Mouse (Mus musculus): ENCODE data around the gene Shroom3. TPM values are rescaled to one million over a fixed set of nuclear protein-coding genes. Genes with fewer than 3 reads are reported as not detected.

Shroom3 gene
- polyA plus RNA-seq, 1 experiment, result not detected

GRCm38 (mm10) chr5:92893711-92894110 lies 210.5 kb downstream of the Shroom3 start:
- Histone ChIP-seq H3K4me1 (ENCODE audit: control insufficient read depth, insufficient read depth, low read length) (no peaks in the 10 kb centered on the region), H3K4me3 (ENCODE audit: insufficient read depth, low read length) (no peak overlapping the region), H3K27ac (ENCODE audit: insufficient read depth, low read depth, low read length) (no peak overlapping the region)
- TF ChIP-seq CTCF (IDR thresholded peaks at IDR 0.05; ENCODE audit: low read depth, low read length), result no peak
- no peak for TF ChIP-seq POLR2A (IDR thresholded peaks at IDR 0.05; ENCODE audit: borderline replicate concordance, low read depth, low read length)

GRCm38 (mm10) chr5:92895877-92896276 lies 212.6 kb downstream of the Shroom3 start:
- Histone ChIP-seq H3K4me1 (ENCODE audit: control insufficient read depth, insufficient read depth, low read length) (no peaks in the 10 kb centered on the region), H3K27ac (ENCODE audit: insufficient read depth, low read depth, low read length) (no peak overlapping the region), H3K4me3 (ENCODE audit: insufficient read depth, low read length) (no peak overlapping the region)
- no peak for TF ChIP-seq CTCF (IDR thresholded peaks at IDR 0.05; ENCODE audit: low read depth, low read length)
- TF ChIP-seq POLR2A (IDR thresholded peaks at IDR 0.05; ENCODE audit: borderline replicate concordance, low read depth, low read length), result no peak

GRCm38 (mm10) chr5:92896725-92897280 lies 213.6 kb downstream of the Shroom3 start:
- Histone ChIP-seq H3K4me1 (ENCODE audit: control insufficient read depth, insufficient read depth, low read length) (no peaks in the 10 kb centered on the region), H3K27ac (ENCODE audit: insufficient read depth, low read depth, low read length) (no peak overlapping the region), H3K4me3 (ENCODE audit: insufficient read depth, low read length) (no peak overlapping the region)
- TF ChIP-seq CTCF (IDR thresholded peaks at IDR 0.05; ENCODE audit: low read depth, low read length), result no peak
- TF ChIP-seq POLR2A (IDR thresholded peaks at IDR 0.05; ENCODE audit: borderline replicate concordance, low read depth, low read length), result no peak

- no peaks in the 10 kb centered on the region for H3K4me1 ChIP-seq (ENCODE audit: control insufficient read depth, insufficient read depth, low read length)
- peak overlapping the region; percentile 45 for H3K4me3 ChIP-seq (ENCODE audit: insufficient read depth, low read length)
- TF ChIP-seq POLR2A (IDR thresholded peaks at IDR 0.05; ENCODE audit: borderline replicate concordance, low read depth, low read length), result no peak
- TF ChIP-seq CTCF (IDR thresholded peaks at IDR 0.05; ENCODE audit: low read depth, low read length), result no peak
- H3K27ac ChIP-seq (ENCODE audit: insufficient read depth, low read depth, low read length), result no peak overlapping the region
Measured at GRCm38 (mm10) chr5:92897766-92898745, 214.8 kb downstream of the Shroom3 start.

GRCm38 (mm10) chr5:92900470-92900869 lies 217.2 kb downstream of the Shroom3 start:
- TF ChIP-seq CTCF (IDR thresholded peaks at IDR 0.05; ENCODE audit: low read depth, low read length), result no peak
- TF ChIP-seq POLR2A (IDR thresholded peaks at IDR 0.05; ENCODE audit: borderline replicate concordance, low read depth, low read length), result no peak
- Histone ChIP-seq H3K27ac (ENCODE audit: insufficient read depth, low read depth, low read length) (no peak overlapping the region), H3K4me3 (ENCODE audit: insufficient read depth, low read length) (no peak overlapping the region), H3K4me1 (ENCODE audit: control insufficient read depth, insufficient read depth, low read length) (no peaks in the 10 kb centered on the region)

GRCm38 (mm10) chr5:92901870-92902269 lies 218.6 kb downstream of the Shroom3 start:
- no peak for TF ChIP-seq POLR2A (IDR thresholded peaks at IDR 0.05; ENCODE audit: borderline replicate concordance, low read depth, low read length)
- TF ChIP-seq CTCF (IDR thresholded peaks at IDR 0.05; ENCODE audit: low read depth, low read length), result no peak

GRCm38 (mm10) chr5:92905146-92905545 lies 221.9 kb downstream of the Shroom3 start:
- Histone ChIP-seq H3K4me1 (ENCODE audit: control insufficient read depth, insufficient read depth, low read length) (no peaks in the 10 kb centered on the region), H3K4me3 (ENCODE audit: insufficient read depth, low read length) (no peak overlapping the region), H3K27ac (ENCODE audit: insufficient read depth, low read depth, low read length) (no peak overlapping the region)
- TF ChIP-seq POLR2A (IDR thresholded peaks at IDR 0.05; ENCODE audit: borderline replicate concordance, low read depth, low read length) (no peak), CTCF (IDR thresholded peaks at IDR 0.05; ENCODE audit: low read depth, low read length) (no peak)

More at GRCm38 (mm10) chr5:92901870-92902269, 218.6 kb downstream of the Shroom3 start:
- no peaks in the 10 kb centered on the region for H3K4me1 ChIP-seq (ENCODE audit: control insufficient read depth, insufficient read depth, low read length)
- H3K4me3 ChIP-seq (ENCODE audit: insufficient read depth, low read length), result no peak overlapping the region
- H3K27ac ChIP-seq (ENCODE audit: insufficient read depth, low read depth, low read length), result no peak overlapping the region

- Histone ChIP-seq H3K4me3 (ENCODE audit: insufficient read depth, low read length) (no peak overlapping the region), H3K27ac (ENCODE audit: insufficient read depth, low read depth, low read length) (no peak overlapping the region), H3K4me1 (ENCODE audit: control insufficient read depth, insufficient read depth, low read length) (no peaks in the 10 kb centered on the region)
- TF ChIP-seq CTCF (IDR thresholded peaks at IDR 0.05; ENCODE audit: low read depth, low read length) (no peak), POLR2A (IDR thresholded peaks at IDR 0.05; ENCODE audit: borderline replicate concordance, low read depth, low read length) (no peak)
Measured at GRCm38 (mm10) chr5:92905594-92906008, 222.4 kb downstream of the Shroom3 start.

- no peaks in the 10 kb centered on the region for H3K4me1 ChIP-seq (ENCODE audit: control insufficient read depth, insufficient read depth, low read length)
- H3K4me3 ChIP-seq (ENCODE audit: insufficient read depth, low read length), result no peak overlapping the region
- TF ChIP-seq POLR2A (IDR thresholded peaks at IDR 0.05; ENCODE audit: borderline replicate concordance, low read depth, low read length) (no peak), CTCF (IDR thresholded peaks at IDR 0.05; ENCODE audit: low read depth, low read length) (no peak)
- no peak overlapping the region for H3K27ac ChIP-seq (ENCODE audit: insufficient read depth, low read depth, low read length)
Measured at GRCm38 (mm10) chr5:92908227-92908626, 225.0 kb downstream of the Shroom3 start.

GRCm38 (mm10) chr5:92910838-92911237 lies 227.6 kb downstream of the Shroom3 start:
- Histone ChIP-seq H3K4me1 (ENCODE audit: control insufficient read depth, insufficient read depth, low read length) (no peaks in the 10 kb centered on the region), H3K4me3 (ENCODE audit: insufficient read depth, low read length) (no peak overlapping the region), H3K27ac (ENCODE audit: insufficient read depth, low read depth, low read length) (no peak overlapping the region)
- no peak for TF ChIP-seq POLR2A (IDR thresholded peaks at IDR 0.05; ENCODE audit: borderline replicate concordance, low read depth, low read length)
- TF ChIP-seq CTCF (IDR thresholded peaks at IDR 0.05; ENCODE audit: low read depth, low read length), result no peak

Measured in bone marrow macrophage, adult 2 months (primary cell).